Mouse (Mus musculus): ENCODE measurements around the gene Tldc2. TPM values are rescaled to one million over a fixed set of nuclear protein-coding genes. Genes with fewer than 3 reads are reported as not detected.

The Tldc2 gene
- polyA plus RNA-seq, 1 experiment from 2014 or later = not detected

DNA sequence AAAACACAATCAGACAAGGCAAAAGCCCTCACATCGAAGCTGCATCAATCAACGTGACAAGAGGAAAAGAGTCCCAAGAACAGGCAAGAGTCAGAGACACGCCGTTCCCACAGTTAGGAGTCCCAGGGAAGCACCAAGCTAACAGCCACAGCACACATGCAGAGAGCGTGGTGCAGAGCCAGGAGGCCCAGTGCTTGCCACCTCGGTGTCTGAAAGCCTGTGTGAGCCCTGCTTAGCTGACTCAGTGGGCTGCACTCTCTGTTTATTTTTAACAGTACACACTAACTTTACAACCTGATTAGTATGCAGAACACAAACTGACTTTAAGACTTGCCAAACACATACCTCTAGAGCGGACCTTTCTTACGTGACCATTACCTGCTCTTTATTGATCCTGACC lies 17.6 kb downstream of the Tldc2 start:
- no peak overlapping the region for H3K4me3 ChIP-seq
- H3K27me3 ChIP-seq = no peaks in the 10 kb centered on the region
- ATAC-seq (ENCODE audit: borderline replicate concordance, extremely low read depth, low FRiP score, low TSS enrichment) = no peak
- no peaks in the 10 kb centered on the region for H3K9me3 ChIP-seq
- H3K4me2 ChIP-seq = no peak overlapping the region
- no peaks in the 10 kb centered on the region for H3K4me1 ChIP-seq
- no peak overlapping the region for H3K9ac ChIP-seq
- whole genome bisulfite sequencing = 71% methylated on average over 8 of the region's 8 CpGs
- peaks cover 56% of the 10 kb centered on the region for H3K36me3 ChIP-seq
- H3K27ac ChIP-seq = no peak overlapping the region

DNA sequence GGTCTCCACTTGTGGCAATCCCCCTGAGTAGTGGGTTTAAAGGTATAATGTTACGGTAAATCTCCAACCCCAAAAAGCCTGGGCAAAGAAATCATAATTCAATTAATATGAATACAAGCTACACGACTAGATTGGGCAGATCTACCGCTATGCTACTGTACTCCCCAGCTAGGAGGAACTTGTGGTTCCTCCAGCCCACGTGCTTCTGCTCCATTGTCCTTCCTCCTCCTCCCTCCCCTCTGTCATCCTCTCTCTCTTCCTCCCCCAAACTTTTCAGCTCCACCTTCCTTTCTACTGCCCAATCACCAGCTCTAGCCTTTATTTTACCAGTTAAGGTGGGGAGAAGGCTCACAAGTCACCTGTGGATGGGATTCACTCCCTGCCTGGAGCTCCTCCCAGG lies 21.4 kb downstream of the Tldc2 start:
- ATAC-seq (ENCODE audit: borderline replicate concordance, extremely low read depth, low FRiP score, low TSS enrichment) = no peak
- WGBS = 87% methylated on average over 4 of the region's 4 CpGs
- H3K36me3 ChIP-seq = peaks cover 56% of the 10 kb centered on the region
- no peaks in the 10 kb centered on the region for H3K27me3 ChIP-seq
- H3K9me3 ChIP-seq = no peaks in the 10 kb centered on the region
- no peak overlapping the region for H3K27ac ChIP-seq
- no peak overlapping the region for H3K4me3 ChIP-seq
- H3K9ac ChIP-seq = no peak overlapping the region
- no peak overlapping the region for H3K4me2 ChIP-seq
- no peaks in the 10 kb centered on the region for H3K4me1 ChIP-seq

DNA sequence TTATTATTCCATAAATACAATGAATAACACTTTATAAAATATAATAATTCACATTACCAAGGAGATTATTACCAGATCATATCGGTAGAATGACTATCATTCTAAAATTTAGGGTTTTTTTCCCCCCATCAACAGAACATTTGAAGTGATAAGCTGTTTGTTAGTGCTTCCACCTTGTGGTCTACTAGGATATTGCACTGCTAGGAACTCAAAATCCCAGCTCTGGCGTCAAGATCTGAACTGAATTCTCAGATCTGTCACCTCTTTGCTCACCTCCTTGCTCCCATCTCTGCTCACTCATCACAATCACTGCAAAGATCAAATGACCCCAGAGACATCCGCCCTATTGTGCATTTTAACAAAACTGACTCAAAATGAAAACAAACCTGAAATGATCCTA lies 30.1 kb downstream of the Tldc2 start:
- Histone ChIP-seq H3K27me3 (no peaks in the 10 kb centered on the region), H3K36me3 (peaks cover 55% of the 10 kb centered on the region), H3K9ac (no peak overlapping the region), H3K9me3 (no peaks in the 10 kb centered on the region), H3K27ac (no peak overlapping the region), H3K4me2 (no peak overlapping the region), H3K4me3 (no peak overlapping the region), H3K4me1 (no peaks in the 10 kb centered on the region)
- ATAC-seq (ENCODE audit: borderline replicate concordance, extremely low read depth, low FRiP score, low TSS enrichment) = no peak
- 15% methylated on average over 3 of the region's 3 CpGs for WGBS

DNA sequence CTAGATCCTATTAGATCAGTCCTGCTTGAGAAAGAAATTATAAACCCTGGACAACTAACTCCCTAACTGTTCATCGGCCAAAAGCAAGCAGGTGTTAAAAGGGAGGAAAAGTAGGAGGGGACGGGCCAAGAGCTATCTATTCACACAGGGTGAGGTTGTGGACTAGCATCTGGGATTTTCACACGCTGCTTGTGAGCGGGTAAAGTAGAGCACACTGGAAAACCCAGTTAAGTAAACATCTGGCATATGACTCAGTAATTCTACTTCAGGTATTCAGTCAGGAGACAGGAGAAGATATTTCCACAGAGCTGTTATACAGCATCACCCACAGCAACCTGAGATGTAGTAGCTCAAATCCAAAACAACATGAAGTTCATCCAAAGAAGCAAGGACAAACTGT lies 31.7 kb downstream of the Tldc2 start:
- 68% methylated on average over 4 of the region's 4 CpGs for WGBS
- H3K27ac ChIP-seq = no peak overlapping the region

DNA sequence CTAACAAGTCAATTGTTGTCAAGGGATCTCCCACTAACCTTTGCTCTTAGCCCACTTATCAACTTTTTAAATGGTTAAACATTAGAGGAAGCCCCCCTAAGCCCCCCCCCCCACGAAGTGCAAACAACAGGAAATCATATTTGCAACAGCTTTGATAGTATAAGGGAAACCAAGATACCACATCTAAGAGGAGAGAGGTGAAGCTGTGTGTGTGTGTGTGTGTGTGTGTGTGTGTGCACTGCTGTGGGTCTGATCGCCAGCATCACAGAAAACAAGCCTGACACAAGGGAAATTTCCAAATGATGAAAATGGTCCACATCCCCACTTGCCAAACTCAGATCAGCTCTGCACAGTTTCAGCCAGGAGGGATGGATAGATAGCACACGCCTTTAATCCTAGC lies 32.2 kb downstream of the Tldc2 start:
- Histone ChIP-seq H3K4me3 (no peak overlapping the region), H3K27me3 (no peaks in the 10 kb centered on the region), H3K36me3 (peaks cover 51% of the 10 kb centered on the region), H3K4me2 (no peak overlapping the region), H3K27ac (no peak overlapping the region), H3K9me3 (no peaks in the 10 kb centered on the region), H3K4me1 (no peaks in the 10 kb centered on the region), H3K9ac (no peak overlapping the region)
- no peak for ATAC-seq (ENCODE audit: borderline replicate concordance, extremely low read depth, low FRiP score, low TSS enrichment)
- WGBS = 48% methylated on average over 3 of the region's 3 CpGs

More for the DNA sequence above, 31.7 kb downstream of the Tldc2 start:
- no peak for ATAC-seq (ENCODE audit: borderline replicate concordance, extremely low read depth, low FRiP score, low TSS enrichment)
- Histone ChIP-seq H3K4me1 (no peaks in the 10 kb centered on the region), H3K27me3 (no peaks in the 10 kb centered on the region), H3K4me2 (no peak overlapping the region), H3K9ac (no peak overlapping the region), H3K36me3 (peaks cover 56% of the 10 kb centered on the region), H3K4me3 (no peak overlapping the region), H3K9me3 (no peaks in the 10 kb centered on the region)

DNA sequence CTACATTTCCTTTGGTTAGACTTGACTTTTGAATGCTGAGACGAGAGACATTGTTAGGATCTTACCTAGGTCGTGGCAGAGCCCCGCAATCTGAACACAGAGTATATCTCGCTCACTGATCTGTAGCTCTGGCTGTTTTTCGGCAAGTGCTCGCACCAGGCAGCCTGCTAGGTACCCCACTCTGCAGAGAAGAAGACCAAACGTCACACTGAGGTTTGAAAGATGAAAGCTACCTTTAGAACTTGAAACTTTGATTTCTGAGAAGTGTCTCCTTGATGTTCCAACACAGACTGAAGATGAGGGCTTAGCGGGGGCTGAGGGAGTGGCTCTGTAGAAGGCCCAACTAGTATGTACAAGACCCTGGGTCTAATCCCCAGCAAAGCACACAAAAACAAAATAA lies 34.9 kb downstream of the Tldc2 start:
- 87% methylated on average over 8 of the region's 8 CpGs for WGBS
- H3K36me3 ChIP-seq = peaks cover 46% of the 10 kb centered on the region
- no peak overlapping the region for H3K9ac ChIP-seq
- H3K27me3 ChIP-seq = no peaks in the 10 kb centered on the region
- H3K4me1 ChIP-seq = no peaks in the 10 kb centered on the region
- H3K9me3 ChIP-seq = no peaks in the 10 kb centered on the region
- no peak overlapping the region for H3K27ac ChIP-seq
- ATAC-seq (ENCODE audit: borderline replicate concordance, extremely low read depth, low FRiP score, low TSS enrichment) = no peak
- no peak overlapping the region for H3K4me3 ChIP-seq
- no peak overlapping the region for H3K4me2 ChIP-seq

DNA sequence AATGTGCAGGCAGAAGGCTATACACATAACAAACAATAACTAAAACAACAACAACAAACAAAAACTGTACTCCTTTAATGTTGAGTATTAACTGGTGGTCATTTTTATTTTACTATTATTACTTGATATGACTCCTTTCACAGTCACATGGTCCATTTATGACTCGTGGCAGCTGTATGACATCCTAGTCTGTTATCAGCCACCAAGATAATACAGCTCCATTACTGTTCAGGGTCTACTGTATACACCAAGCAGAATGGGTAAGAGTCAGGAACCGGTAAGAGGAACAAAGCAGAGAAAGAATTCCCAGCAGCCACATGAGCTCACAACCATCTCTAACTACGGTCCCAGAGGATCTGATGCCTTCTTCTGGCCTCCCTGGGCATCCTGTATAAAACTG lies 38.4 kb downstream of the Tldc2 start:
- no peak overlapping the region for H3K27ac ChIP-seq
- ATAC-seq (ENCODE audit: borderline replicate concordance, extremely low read depth, low FRiP score, low TSS enrichment) = no peak
- WGBS = 73% methylated on average over 3 of the region's 3 CpGs
- H3K9ac ChIP-seq = no peak overlapping the region
- peaks cover 4% of the 10 kb centered on the region; the same call in 1 of the 2 replicates for H3K4me1 ChIP-seq
- peaks cover 41% of the 10 kb centered on the region for H3K36me3 ChIP-seq
- H3K4me3 ChIP-seq = no peak overlapping the region
- no peaks in the 10 kb centered on the region for H3K9me3 ChIP-seq
- no peak overlapping the region for H3K4me2 ChIP-seq
- H3K27me3 ChIP-seq = no peaks in the 10 kb centered on the region

DNA sequence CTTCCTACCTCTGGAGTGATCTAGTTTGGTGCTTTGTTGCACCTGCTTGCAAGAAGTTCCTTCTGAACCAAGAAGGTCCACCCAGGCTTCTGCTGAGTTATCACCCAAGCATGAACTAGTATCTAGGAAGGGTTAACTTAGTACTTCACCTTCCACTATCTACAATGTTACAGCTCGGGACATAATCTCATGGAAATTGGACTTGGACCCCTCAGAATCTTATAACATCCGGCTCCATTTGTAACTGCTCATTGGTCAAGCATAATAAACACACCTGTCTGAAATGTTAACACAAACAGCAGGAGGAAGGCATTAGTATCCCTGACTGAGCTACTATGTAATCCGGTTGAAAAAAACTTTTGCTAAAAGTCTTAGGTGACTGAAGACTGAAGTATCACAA lies 40.5 kb downstream of the Tldc2 start:
- H3K36me3 ChIP-seq = peaks cover 22% of the 10 kb centered on the region; the same call in 1 of the 2 replicates
- no peaks in the 10 kb centered on the region for H3K27me3 ChIP-seq
- no peaks in the 10 kb centered on the region for H3K9me3 ChIP-seq
- H3K27ac ChIP-seq = no peak overlapping the region
- no peak for ATAC-seq (ENCODE audit: borderline replicate concordance, extremely low read depth, low FRiP score, low TSS enrichment)
- WGBS = 68% methylated on average over 3 of the region's 3 CpGs
- peaks cover 12% of the 10 kb centered on the region; the same call in 1 of the 2 replicates for H3K4me1 ChIP-seq
- no peak overlapping the region for H3K4me2 ChIP-seq
- no peak overlapping the region for H3K9ac ChIP-seq
- H3K4me3 ChIP-seq = no peak overlapping the region

DNA sequence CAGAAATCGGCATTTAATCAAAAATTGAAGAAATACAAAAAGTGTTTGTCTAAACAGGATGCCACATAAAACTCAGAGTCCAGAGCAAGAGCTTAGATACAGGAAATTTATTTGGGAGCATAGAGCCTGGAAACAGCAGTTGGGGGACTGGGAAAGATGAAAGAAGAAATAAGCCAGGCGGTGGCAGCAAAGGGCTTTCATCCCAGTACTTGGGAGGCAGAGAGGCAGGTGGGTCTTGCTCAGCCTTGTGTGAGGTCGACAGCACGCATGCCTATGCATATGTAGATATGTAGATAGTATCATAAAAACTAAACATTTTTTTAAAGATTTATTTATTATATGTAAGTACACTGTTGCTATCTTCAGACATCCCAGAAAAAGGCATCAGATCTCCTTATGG lies 41.2 kb downstream of the Tldc2 start:
- H3K9me3 ChIP-seq = no peaks in the 10 kb centered on the region
- no peak overlapping the region for H3K27ac ChIP-seq
- no peak for ATAC-seq (ENCODE audit: borderline replicate concordance, extremely low read depth, low FRiP score, low TSS enrichment)
- H3K4me1 ChIP-seq = peaks cover 16% of the 10 kb centered on the region
- no peaks in the 10 kb centered on the region for H3K27me3 ChIP-seq
- no peak overlapping the region for H3K4me2 ChIP-seq
- WGBS = 49% methylated on average over 4 of the region's 4 CpGs
- peaks cover 17% of the 10 kb centered on the region; the same call in 1 of the 2 replicates for H3K36me3 ChIP-seq
- no peak overlapping the region for H3K9ac ChIP-seq
- no peak overlapping the region for H3K4me3 ChIP-seq

DNA sequence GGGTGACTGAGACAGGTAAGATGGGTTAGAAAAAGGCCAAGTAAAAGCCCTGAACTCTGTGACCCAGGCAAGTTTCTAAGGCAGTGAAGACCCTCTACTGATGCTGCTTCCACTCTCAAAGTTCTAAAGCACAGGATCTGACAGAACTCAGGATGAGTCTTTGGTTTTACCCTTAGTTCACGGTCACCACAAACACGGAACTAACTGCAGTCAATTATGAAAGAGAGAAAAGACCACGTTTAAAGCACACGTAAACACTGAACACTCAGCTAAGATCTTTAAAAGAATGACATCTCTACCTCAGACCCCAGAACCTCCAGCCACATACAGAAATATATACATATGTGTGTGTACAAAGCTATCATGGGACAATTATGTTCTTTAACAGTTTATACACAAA lies 42.2 kb downstream of the Tldc2 start:
- Histone ChIP-seq H3K4me1 (peaks cover 26% of the 10 kb centered on the region), H3K27me3 (no peaks in the 10 kb centered on the region), H3K9me3 (no peaks in the 10 kb centered on the region), H3K27ac (no peak overlapping the region), H3K4me2 (no peak overlapping the region), H3K4me3 (no peak overlapping the region), H3K36me3 (peaks cover 14% of the 10 kb centered on the region; the same call in 1 of the 2 replicates), H3K9ac (no peak overlapping the region)
- WGBS = 74% methylated on average over 4 of the region's 4 CpGs
- no peak for ATAC-seq (ENCODE audit: borderline replicate concordance, extremely low read depth, low FRiP score, low TSS enrichment)

DNA sequence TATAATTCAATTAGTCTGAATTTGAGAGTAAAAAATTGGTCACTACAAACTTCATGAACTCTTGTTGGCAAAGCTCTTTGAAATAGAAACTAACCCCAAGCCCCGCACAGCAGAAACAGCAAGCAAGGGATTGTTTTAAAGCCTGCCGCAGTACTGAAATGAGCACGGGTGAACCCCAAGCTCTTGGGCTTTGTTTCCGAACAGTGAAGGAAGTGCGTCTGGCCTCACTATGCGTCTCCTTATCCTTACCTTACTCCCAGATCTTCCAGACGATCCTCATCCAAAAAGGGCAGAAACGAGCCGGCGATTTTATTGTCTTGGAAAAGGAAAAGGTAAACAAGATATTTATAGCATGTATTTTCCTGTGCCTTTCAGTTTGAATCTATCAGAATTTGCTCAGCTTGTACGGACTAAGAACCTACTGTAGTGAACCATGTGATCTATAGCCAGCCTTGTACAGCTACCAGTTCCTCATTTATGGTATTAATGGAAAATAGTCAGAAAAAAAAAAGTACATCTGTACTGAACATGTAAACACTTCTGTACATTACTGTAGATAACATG lies 42.8 kb downstream of the Tldc2 start:
- no peaks in the 10 kb centered on the region for H3K27me3 ChIP-seq
- no peak overlapping the region for H3K27ac ChIP-seq
- no peak overlapping the region for H3K9ac ChIP-seq
- no peak for ATAC-seq (ENCODE audit: borderline replicate concordance, extremely low read depth, low FRiP score, low TSS enrichment)
- WGBS = 68% methylated on average over 11 of the region's 11 CpGs
- no peaks in the 10 kb centered on the region for H3K9me3 ChIP-seq
- no peak overlapping the region for H3K4me3 ChIP-seq
- peaks cover 14% of the 10 kb centered on the region; the same call in 1 of the 2 replicates for H3K36me3 ChIP-seq
- no peak overlapping the region for H3K4me2 ChIP-seq
- H3K4me1 ChIP-seq = peaks cover 27% of the 10 kb centered on the region

DNA sequence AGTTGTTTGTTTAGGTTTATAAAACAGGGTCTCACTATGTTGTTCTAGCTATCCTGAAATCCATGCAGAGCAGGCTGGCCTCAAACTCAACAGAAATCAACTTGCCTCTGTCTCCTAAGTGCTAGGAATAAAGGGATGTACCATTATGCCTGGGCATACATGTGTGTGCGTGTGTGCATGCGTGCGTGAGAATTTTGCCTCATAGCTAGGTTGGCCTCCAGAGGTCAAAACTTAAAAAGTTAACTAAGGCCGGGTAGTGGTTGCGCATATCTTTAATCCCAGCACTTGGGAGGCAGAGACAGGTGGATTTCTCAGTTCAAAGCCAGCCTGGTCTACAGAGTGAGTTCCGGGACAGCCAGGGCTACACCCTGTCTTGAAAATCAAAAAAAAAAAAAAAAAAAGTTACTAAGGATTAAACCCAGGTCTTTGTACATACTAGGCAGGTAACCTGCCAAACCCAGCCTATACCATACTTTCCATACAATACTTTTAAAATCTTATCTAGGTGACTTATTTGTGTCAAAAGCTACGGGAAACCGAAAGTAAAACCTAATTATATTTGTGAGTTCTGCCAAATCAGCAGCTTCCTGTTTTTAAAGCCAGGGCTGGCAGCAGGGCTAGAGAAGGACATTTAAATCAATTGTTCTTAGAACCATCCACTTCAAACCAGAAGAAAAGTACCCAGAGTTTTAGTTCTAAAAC lies 44.1 kb downstream of the Tldc2 start:
- H3K9me3 ChIP-seq = no peaks in the 10 kb centered on the region
- no peak for ATAC-seq (ENCODE audit: borderline replicate concordance, extremely low read depth, low FRiP score, low TSS enrichment)
- H3K27me3 ChIP-seq = no peaks in the 10 kb centered on the region
- WGBS = 75% methylated on average over 8 of the region's 8 CpGs
- 0 out of 2 replicates have a peak, but pooled peaks cover 7% of the 10 kb centered on the region for H3K36me3 ChIP-seq
- H3K4me2 ChIP-seq = no peak overlapping the region
- H3K27ac ChIP-seq = peak overlapping the region; percentile 34; the same call in 1 of the 2 replicates
- no peak overlapping the region for H3K9ac ChIP-seq
- peaks cover 27% of the 10 kb centered on the region for H3K4me1 ChIP-seq
- no peak overlapping the region for H3K4me3 ChIP-seq
